Mouse (Mus musculus): Measurements from ENCODE around the gene Pxdc1.

Gene Pxdc1

DNA sequence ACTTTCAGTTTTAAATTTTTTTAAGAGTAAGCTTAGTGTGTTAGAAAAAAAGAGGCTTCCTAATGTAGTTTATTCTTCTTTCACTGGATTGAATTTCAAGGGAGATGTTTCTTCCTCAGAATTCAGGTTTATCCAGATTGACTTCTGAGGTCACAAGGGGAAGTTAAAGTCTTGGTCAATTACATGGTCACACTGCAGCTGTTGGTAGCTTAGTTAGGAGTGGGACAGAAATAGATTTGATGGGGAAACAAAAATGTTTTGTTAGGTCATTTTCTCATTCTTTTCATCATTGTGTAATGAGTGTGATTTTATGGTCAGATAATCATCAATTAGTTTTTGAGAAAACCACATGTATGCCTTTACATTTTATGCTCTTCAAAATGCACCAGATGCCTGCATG lies 56.5 kb downstream of the Pxdc1 start:
- DNase-seq (ENCODE audit: low read depth, low spot score) = no peak

Data from c-Kit-negative CD71-positive TER-119-positive erythroid progenitor cells, embryonic 14.5 days (primary cell).